Mouse (Mus musculus): ENCODE measurements around the gene Lclat1. TPM values are rescaled to one million over a fixed set of nuclear protein-coding genes. Genes with fewer than 3 reads are reported as not detected.
A peak's percentile ranks its signal among the peaks of the same experiment; 100 is the strongest.
"Not testable (repeated sequence)": the region's sequence is repeated elsewhere in the genome, so short reads cannot be mapped to it uniquely, and the experiment has no call there.

Lclat1 gene
- total RNA-seq, 1 experiment from 2014 or later: 9.8 TPM

GRCm38 (mm10) chr17:73271797-73272600, 164.2 kb downstream of the Lclat1 start:
- ATAC-seq (replicated peaks in 1 of 2; ENCODE audit: insufficient read depth in 1 of 2, low FRiP score in 2 of 2, low TSS enrichment in 1 of 2, low read depth in 1 of 2, poor library complexity in 2 of 2, severe bottlenecking in 2 of 2): no peak

DNA sequence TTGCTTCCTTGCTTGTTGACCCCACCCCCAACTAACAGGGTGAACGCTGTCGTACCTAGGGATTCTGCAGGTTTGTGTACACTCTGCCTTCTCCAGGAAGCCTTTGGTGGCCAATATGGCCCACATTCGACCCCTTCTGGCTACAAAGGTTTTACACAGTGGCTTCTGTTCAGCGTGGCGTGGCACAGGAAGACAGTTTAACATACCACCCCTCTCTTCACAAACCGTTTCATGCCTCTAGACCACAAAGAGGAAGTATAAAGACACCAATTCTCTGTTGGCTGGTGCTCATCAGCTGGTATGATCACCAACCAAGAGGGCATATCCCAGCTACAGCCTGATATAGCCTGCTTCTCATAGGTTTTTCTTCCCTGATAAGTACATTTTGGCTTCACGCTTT, 166.0 kb downstream of the Lclat1 start:
- ATAC-seq (replicated peaks in 1 of 2; ENCODE audit: insufficient read depth in 1 of 2, low FRiP score in 2 of 2, low TSS enrichment in 1 of 2, low read depth in 1 of 2, poor library complexity in 2 of 2, severe bottlenecking in 2 of 2): peak; percentile 63

- ATAC-seq (replicated peaks in 1 of 2; ENCODE audit: insufficient read depth in 1 of 2, low FRiP score in 2 of 2, low TSS enrichment in 1 of 2, low read depth in 1 of 2, poor library complexity in 2 of 2, severe bottlenecking in 2 of 2): no peak
These were observed 167.3 kb downstream of the Lclat1 start for GRCm38 (mm10) chr17:73275066-73275465.

DNA sequence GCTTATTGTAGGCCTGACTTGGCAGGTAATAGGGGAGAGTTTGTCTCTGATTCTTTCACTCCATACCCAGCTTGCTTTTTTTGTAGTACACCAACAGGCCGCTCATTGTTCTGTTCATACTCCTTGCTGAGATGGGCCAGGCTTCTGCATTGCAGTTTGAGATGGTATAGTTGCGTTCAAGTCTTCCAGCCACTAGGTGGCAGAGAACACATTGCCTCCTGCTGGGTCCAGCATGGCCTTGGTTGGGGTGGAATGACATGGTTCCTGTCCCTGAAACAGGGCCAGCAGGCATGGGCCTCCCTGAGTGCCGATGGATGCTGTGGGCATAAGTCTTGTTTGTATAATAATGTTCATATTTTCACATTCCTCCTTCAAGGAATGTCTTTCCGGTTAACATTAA, 170.0 kb downstream of the Lclat1 start:
- no peak for ATAC-seq (replicated peaks in 1 of 2; ENCODE audit: insufficient read depth in 1 of 2, low FRiP score in 2 of 2, low TSS enrichment in 1 of 2, low read depth in 1 of 2, poor library complexity in 2 of 2, severe bottlenecking in 2 of 2)

DNA sequence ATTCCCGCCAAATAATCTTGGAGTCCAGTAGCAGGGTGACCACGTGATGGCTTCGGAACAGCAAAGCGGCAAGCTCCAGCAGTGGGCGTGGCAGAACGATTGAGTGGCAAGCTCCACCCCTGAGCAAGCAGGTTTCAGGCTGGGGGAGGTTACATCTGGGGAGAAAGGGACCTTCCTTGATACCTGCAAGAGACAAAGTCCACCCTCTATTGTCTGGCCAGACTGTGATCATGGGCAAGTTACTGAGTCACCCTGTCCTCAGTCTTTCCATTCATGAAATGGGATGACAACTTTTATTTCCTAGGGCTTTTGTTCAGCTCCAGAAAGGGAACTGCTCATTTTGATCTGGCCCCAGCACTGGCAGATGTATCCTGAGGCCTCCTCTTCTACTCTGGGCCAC, 174.9 kb downstream of the Lclat1 start:
- ATAC-seq (replicated peaks in 1 of 2; ENCODE audit: insufficient read depth in 1 of 2, low FRiP score in 2 of 2, low TSS enrichment in 1 of 2, low read depth in 1 of 2, poor library complexity in 2 of 2, severe bottlenecking in 2 of 2): not testable (repeated sequence)

GRCm38 (mm10) chr17:73284301-73284700, 176.5 kb downstream of the Lclat1 start:
- ATAC-seq (replicated peaks in 1 of 2; ENCODE audit: insufficient read depth in 1 of 2, low FRiP score in 2 of 2, low TSS enrichment in 1 of 2, low read depth in 1 of 2, poor library complexity in 2 of 2, severe bottlenecking in 2 of 2): no peak

Other genes starting within 250 kb of the Lclat1 start
- 23.1 and 24.5 TPM in 2 replicates for gene Lbh, start 189.7 kb upstream of the Lclat1 start, total RNA-seq (2017)

All from hematopoietic stem cell, adult 5-6 weeks (primary cell).